Mouse (Mus musculus) liver, embryonic 14.5 days (tissue): ENCODE measurements around the gene Xylt1. TPM values are rescaled to one million over a fixed set of nuclear protein-coding genes. Genes with fewer than 3 reads are reported as not detected.

Source experiments
- ATAC-seq: fragments of 200-750 bp; cut with Nextera tagmentation; 2 replicates; pipeline ENCODE4 v1.8.0; 2017; ENCODE audit warnings: moderate number of reproducible peaks, mild to moderate bottlenecking, moderate library complexity; ENCODE audit not compliant: insufficient read depth
- DNase-seq, 3 experiments: peaks; one replicate each; pipeline ENCODE4 v3.0.0-alpha.2; 2012 to 2013; ENCODE audit warnings: low read depth in 3 of 3, low spot score in 3 of 3
- H3K27ac ChIP-seq: fragments of 300-500 bp; sonication (generic); 2 replicates; pipeline ENCODE4 v1.5.1; 2014; ENCODE audit warnings: moderate library complexity, mild to moderate bottlenecking, control low read depth, inconsistent platforms
- H3K27me3 ChIP-seq: fragments of 300-500 bp; sonication (generic); 2 replicates; pipeline ENCODE4 v1.6.1; 2014; ENCODE audit warnings: mild to moderate bottlenecking, low read length, moderate library complexity; ENCODE audit not compliant: control insufficient read depth, insufficient read depth
- H3K36me3 ChIP-seq: fragments of 300-500 bp; sonication (generic); replicated peaks from 2 replicates; pipeline ENCODE4 v1.6.1; 2014; ENCODE audit warnings: low read depth; ENCODE audit not compliant: control insufficient read depth, insufficient read depth
- H3K4me1 ChIP-seq, 2 experiments: fragments of 200-500 bp in 1 of 2; fragments of 300-500 bp in 1 of 2; sonication (generic) in 1 of 2; replicated peaks; 2 replicates each; pipeline ENCODE4 v1.6.1; 2012 to 2014; ENCODE audit warnings: antibody characterized with exemption in 1 of 2, inconsistent platforms in 1 of 2, low read length in 1 of 2; ENCODE audit not compliant: control insufficient read depth in 2 of 2, insufficient read depth in 2 of 2
- H3K4me2 ChIP-seq: fragments of 300-500 bp; sonication (generic); 2 replicates; pipeline ENCODE4 v1.6.1; 2014; ENCODE audit warnings: low read depth, mild to moderate bottlenecking, control low read depth, moderate library complexity
- H3K4me3 ChIP-seq, 2 experiments: fragments of 200-500 bp in 1 of 2; fragments of 300-500 bp in 1 of 2; sonication (generic) in 1 of 2; 2 replicates each; pipeline ENCODE4 v1.5.1; 2012 to 2014; ENCODE audit warnings: low read depth in 2 of 2, low read length in 2 of 2, mild to moderate bottlenecking in 2 of 2, control low read depth in 1 of 2, inconsistent platforms in 1 of 2, moderate library complexity in 1 of 2; ENCODE audit not compliant: insufficient read depth in 1 of 2
- H3K9ac ChIP-seq: fragments of 300-500 bp; sonication (generic); replicated peaks from 2 replicates; pipeline ENCODE4 v1.6.1; 2014; ENCODE audit warnings: mild to moderate bottlenecking, control low read depth, moderate library complexity
- H3K9me3 ChIP-seq: fragments of 300-500 bp; sonication (generic); 2 replicates; pipeline ENCODE4 v1.6.1; 2016; ENCODE audit warnings: low read length, mixed read lengths; ENCODE audit not compliant: control insufficient read depth
- CTCF ChIP-seq: IDR thresholded peaks from 2 replicates; pipeline ENCODE4 v1.5.1; 2016; ENCODE audit warnings: antibody characterized with exemption, low read depth, control low read depth
- EP300 ChIP-seq: IDR thresholded peaks from 2 replicates; pipeline ENCODE4 v1.6.1; 2016; ENCODE audit warnings: antibody characterized with exemption, low read depth
- WGBS: fragments of 180-500 bp; shearing (Covaris S2); extraction: QIAGEN DNeasy Blood & Tissue Kit; methylation state at CpG from one replicate; pipeline ENCODE4 v1.1.7; 2014; ENCODE audit not compliant: insufficient replicate concordance; 5-methylcytosine and 5-hydroxymethylcytosine counted together
- polyA plus RNA-seq, 2 experiments: library from polyadenylated mRNA; depleted of rRNA in 1 of 2; stranded (reverse) in 1 of 2; unstranded in 1 of 2; fragments of >200 nt; fragmentation: Nextera tagmentation in 1 of 2; extraction: Ambion mirVana in 1 of 2; gene quantifications; 2 replicates each; pipeline versions ENCODE4 v1.2.1 to v1.2.3; 2012 to 2014

Xylt1 gene
- polyA plus RNA-seq, 2 experiments, result 0.27 to 0.40 TPM

DNA sequence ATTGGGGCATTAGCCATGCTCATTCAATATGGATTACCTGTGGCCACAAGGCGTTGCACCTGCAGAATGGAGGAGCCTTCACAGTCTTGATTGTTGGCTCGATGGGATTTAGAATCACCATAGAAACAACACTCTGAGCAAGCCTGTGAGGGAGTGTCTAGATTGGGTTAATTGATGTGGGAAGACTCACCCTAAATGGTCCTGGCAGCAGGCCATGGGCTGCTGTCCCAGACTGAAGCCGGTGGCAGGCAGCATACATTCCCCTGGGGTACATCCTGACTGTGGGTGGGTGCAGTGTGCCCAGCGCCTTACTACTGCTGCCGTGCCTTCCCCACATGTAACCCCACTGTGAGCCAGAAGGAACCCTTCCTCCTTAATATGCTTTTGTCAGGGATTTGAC, 38.3 kb downstream of the Xylt1 start:
- DNase-seq, result no peak
- no peak for ATAC-seq

DNA sequence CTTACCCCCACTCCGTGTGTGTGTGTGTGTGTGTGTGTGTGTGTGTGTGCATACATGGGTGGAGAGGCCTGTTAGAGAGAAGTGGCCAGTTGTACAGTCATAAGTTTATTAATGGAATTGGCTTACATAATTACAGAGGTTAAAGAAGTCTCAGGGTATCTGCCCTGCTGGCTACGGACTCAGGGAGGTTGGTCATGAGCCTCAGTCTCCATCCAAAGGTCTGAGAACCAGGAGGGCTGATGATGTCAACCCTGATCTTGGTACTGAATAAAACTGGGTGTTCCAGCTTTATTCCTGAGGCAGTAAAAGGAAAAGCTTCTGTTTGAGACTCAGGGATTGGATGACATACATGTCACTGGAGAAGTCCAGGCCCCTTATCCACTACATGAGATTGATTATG, 39.1 kb downstream of the Xylt1 start:
- no peak overlapping the region for H3K4me3 ChIP-seq
- no peaks in the 10 kb centered on the region for H3K27me3 ChIP-seq
- H3K4me2 ChIP-seq, result no peak overlapping the region
- no peaks in the 10 kb centered on the region for H3K4me1 ChIP-seq
- ATAC-seq (no peak), DNase-seq (no peak)
- no peak overlapping the region for H3K9ac ChIP-seq
- H3K36me3 ChIP-seq, result no peaks in the 10 kb centered on the region
- no peaks in the 10 kb centered on the region for H3K9me3 ChIP-seq
- 60% methylated on average over 2 of the region's 2 CpGs for WGBS
- no peak for TF ChIP-seq CTCF
- no peak for TF ChIP-seq EP300
- no peak overlapping the region for H3K27ac ChIP-seq

More for the DNA sequence above, 38.3 kb downstream of the Xylt1 start:
- Histone ChIP-seq H3K27ac (no peak overlapping the region), H3K9ac (no peak overlapping the region), H3K27me3 (no peaks in the 10 kb centered on the region), H3K9me3 (no peaks in the 10 kb centered on the region), H3K36me3 (no peaks in the 10 kb centered on the region), H3K4me1 (no peaks in the 10 kb centered on the region), H3K4me3 (no peak overlapping the region), H3K4me2 (no peak overlapping the region)
- TF ChIP-seq CTCF (no peak), EP300 (no peak)
- WGBS, result 71% methylated on average over 5 of the region's 5 CpGs

DNA sequence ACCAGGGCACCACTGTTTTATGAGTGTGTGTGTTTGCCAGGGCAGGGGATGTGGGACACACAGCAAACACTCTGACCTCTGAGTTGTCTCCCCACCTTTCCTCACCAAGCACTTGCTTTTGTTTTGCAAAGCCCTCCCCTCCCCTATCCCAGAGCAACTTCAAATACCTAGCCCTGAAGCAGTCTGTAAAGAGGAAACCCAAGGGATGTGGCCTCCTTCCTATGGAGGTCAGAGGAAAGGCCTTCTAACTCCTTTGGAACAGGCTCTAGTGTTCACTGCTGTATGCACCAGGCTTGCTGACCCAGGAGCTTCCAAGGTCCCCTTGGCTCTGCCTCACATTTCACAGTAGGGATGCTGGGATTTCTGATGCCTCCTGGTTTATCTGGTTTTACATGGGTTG, 39.5 kb downstream of the Xylt1 start:
- ATAC-seq, result no peak
- H3K4me3 ChIP-seq, result no peak overlapping the region

DNA sequence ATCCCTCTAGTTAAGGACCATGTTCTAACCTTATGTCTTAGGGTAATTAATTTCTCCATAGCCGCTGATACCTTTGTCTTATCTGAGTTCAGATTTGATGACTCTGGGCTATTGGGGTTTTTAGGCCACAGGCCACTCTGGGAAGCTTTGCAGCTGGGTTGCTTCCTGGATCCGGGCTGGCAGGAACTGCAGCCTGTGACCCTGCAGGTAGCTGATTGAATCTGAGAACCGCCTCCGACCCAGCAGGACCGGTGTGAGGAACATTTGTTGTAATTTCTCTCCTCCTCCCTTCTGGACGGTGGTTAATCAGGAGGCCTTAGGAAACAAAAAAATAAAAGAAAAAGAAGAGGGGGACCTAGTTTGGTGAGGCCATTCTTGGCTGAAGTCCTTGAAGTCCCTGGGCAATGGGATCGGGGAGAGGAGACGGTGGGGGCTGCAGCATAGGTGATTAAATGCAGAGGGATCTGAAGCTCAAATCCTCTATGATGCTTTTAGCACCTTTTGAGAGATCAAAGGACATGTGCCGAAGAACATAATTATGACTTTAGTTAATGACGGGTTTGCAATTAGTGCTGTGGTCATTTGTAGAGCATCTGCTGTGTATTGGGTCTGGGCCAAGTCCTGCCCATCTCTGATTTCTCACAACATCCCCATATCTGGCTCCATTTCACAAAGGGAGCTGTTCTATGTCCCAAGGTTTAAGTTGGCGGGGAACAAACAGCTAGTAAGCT, 40.2 kb downstream of the Xylt1 start:
- no peaks in the 10 kb centered on the region for H3K9me3 ChIP-seq
- DNase-seq (no peak), ATAC-seq (no peak)
- H3K4me2 ChIP-seq, result no peak overlapping the region
- H3K36me3 ChIP-seq, result no peaks in the 10 kb centered on the region
- no peak overlapping the region for H3K4me3 ChIP-seq
- no peak overlapping the region for H3K9ac ChIP-seq
- 58% methylated on average over 11 of the region's 11 CpGs for WGBS
- no peaks in the 10 kb centered on the region for H3K27me3 ChIP-seq
- H3K4me1 ChIP-seq, result no peaks in the 10 kb centered on the region
- no peak overlapping the region for H3K27ac ChIP-seq
- TF ChIP-seq EP300 (no peak), CTCF (no peak)

More for the DNA sequence above, 39.5 kb downstream of the Xylt1 start:
- H3K4me2 ChIP-seq, result no peak overlapping the region
- no peaks in the 10 kb centered on the region for H3K4me1 ChIP-seq
- no peaks in the 10 kb centered on the region for H3K9me3 ChIP-seq
- no peak overlapping the region for H3K9ac ChIP-seq
- no peaks in the 10 kb centered on the region for H3K27me3 ChIP-seq
- no peak overlapping the region for H3K27ac ChIP-seq
- H3K36me3 ChIP-seq, result no peaks in the 10 kb centered on the region
- no peak for DNase-seq
- TF ChIP-seq EP300 (no peak), CTCF (no peak)

DNA sequence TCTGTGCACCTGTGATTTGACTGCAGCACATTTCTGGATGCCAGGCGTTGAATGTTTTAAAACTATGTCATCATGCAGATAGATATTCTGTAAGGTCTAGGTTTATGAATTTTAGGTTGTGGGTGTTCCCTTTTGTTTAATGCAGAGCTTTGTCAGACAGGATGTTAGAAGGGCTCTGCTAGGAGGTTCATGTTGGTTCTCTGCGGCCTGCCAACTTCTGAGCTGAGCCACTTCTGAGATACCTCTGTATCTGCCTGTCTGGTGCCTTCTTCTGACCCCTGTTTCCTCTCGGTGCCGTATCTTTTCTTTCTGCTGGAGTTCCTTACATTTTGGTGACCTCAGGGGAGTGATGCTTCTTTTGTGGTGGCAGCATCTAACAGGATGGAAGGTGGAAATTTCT, 44.1 kb downstream of the Xylt1 start:
- no peak overlapping the region for H3K4me2 ChIP-seq
- WGBS, result 60% methylated on average over 4 of the region's 4 CpGs
- TF ChIP-seq CTCF, result no peak
- no peak for TF ChIP-seq EP300

More for the DNA sequence above, 44.1 kb downstream of the Xylt1 start:
- ATAC-seq (no peak), DNase-seq (no peak)
- no peaks in the 10 kb centered on the region for H3K27me3 ChIP-seq
- no peak overlapping the region for H3K27ac ChIP-seq
- H3K4me3 ChIP-seq, result no peak overlapping the region
- H3K9me3 ChIP-seq, result no peaks in the 10 kb centered on the region
- H3K36me3 ChIP-seq, result no peaks in the 10 kb centered on the region
- no peak overlapping the region for H3K9ac ChIP-seq
- no peaks in the 10 kb centered on the region for H3K4me1 ChIP-seq
